9 mouse cellular contexts compared by ENCODE assay signal in genomic region chr19:56724126-56724597, GRCm38 (mm10). TPM values are rescaled to one million over a fixed set of nuclear protein-coding genes. Genes with fewer than 3 reads are reported as not detected.
DNase-seq lines count a peak whose midpoint lies in the region; ATAC-seq and TF ChIP-seq lines count a peak whose summit lies in the region.
"Had no signal": no experiment of that assay in that cellular context is flagged by ENCODE, and none has a peak within 500 bp of the region (broad histone marks: within the 10 kb centered on the region; RNA-seq: fewer than 3 reads in every experiment).

No protein-coding gene starts in this region.

- no peaks in the 10 kb centered on the region for H3K9me3 ChIP-seq in liver, embryonic 11.5 days (ENCODE audit: control insufficient read depth, low read length)
- H3K9me3 ChIP-seq in heart, embryonic 13.5 days: no peaks in the 10 kb centered on the region
- no peaks in the 10 kb centered on the region for H3K9me3 ChIP-seq in midbrain, postnatal 0 days (ENCODE audit: low read length)

- H3K4me1 ChIP-seq in liver, embryonic 11.5 days (replicated peaks; ENCODE audit: control insufficient read depth, insufficient read depth, low read length): peaks cover 13% of the 10 kb centered on the region
- peaks cover 75% of the 10 kb centered on the region for H3K4me1 ChIP-seq in heart, embryonic 13.5 days
- H3K4me1 ChIP-seq in midbrain, postnatal 0 days (ENCODE audit: insufficient read depth, low read length): no peaks in the 10 kb centered on the region

- ATAC-seq in liver, embryonic 11.5 days (replicated peaks; ENCODE audit: low FRiP score): no peak
- no peak for ATAC-seq in heart, embryonic 13.5 days (ENCODE audit: extremely low read depth, insufficient number of reproducible peaks, low FRiP score, low TSS enrichment)
- no peak for ATAC-seq in midbrain, postnatal 0 days (ENCODE audit: low FRiP score)
- no peak for ATAC-seq in frontal cortex, adult (ENCODE audit: low TSS enrichment)

- 7% methylated on average over 13 of the region's 13 CpGs for WGBS in liver, embryonic 11.5 days
- WGBS in heart, embryonic 13.5 days: 4% methylated on average over 12 of the region's 13 CpGs
- WGBS in midbrain, postnatal 0 days: 9% methylated on average over 12 of the region's 13 CpGs

- peak overlapping the region; percentile 75 for H3K4me2 ChIP-seq in liver, embryonic 11.5 days
- H3K4me2 ChIP-seq in heart, embryonic 13.5 days: peak overlapping the region; percentile 93
- peak overlapping the region; percentile 96 for H3K4me2 ChIP-seq in midbrain, postnatal 0 days (ENCODE audit: low read depth, low read length, poor library complexity, severe bottlenecking)

- H3K36me3 ChIP-seq in liver, embryonic 11.5 days (ENCODE audit: control insufficient read depth, insufficient read depth, low read length): no peaks in the 10 kb centered on the region
- no peaks in the 10 kb centered on the region; the same call in 1 of the 2 replicates for H3K36me3 ChIP-seq in heart, embryonic 13.5 days
- no peaks in the 10 kb centered on the region for H3K36me3 ChIP-seq in midbrain, postnatal 0 days (ENCODE audit: insufficient read depth, low read length)

- intact Hi-C loops in left cerebral cortex, postnatal 10 days (cut with DNase I): loop anchor here (5.0 kb wide), 3 partner anchors 48 to 302 kb away; no protein-coding TSS in a partner anchor

- H3K27me3 ChIP-seq in liver, embryonic 11.5 days (replicated peaks; ENCODE audit: control insufficient read depth, insufficient read depth, low read length): peaks cover 77% of the 10 kb centered on the region
- peaks cover 49% of the 10 kb centered on the region for H3K27me3 ChIP-seq in heart, embryonic 13.5 days (replicated peaks)
- H3K27me3 ChIP-seq in midbrain, postnatal 0 days (ENCODE audit: insufficient read depth, low read length): peaks cover 30% of the 10 kb centered on the region

- no peak overlapping the region for H3K9ac ChIP-seq in liver, embryonic 11.5 days (ENCODE audit: low read depth, low read length)
- peak overlapping the region; percentile 92 for H3K9ac ChIP-seq in heart, embryonic 13.5 days
- H3K9ac ChIP-seq in midbrain, postnatal 0 days (replicated peaks; ENCODE audit: low read length, poor library complexity, severe bottlenecking): no peak overlapping the region

- H3K4me3 ChIP-seq in liver, embryonic 11.5 days (ENCODE audit: low read depth, low read length): peak overlapping the region; percentile 52
- peak overlapping the region; percentile 77 for H3K4me3 ChIP-seq in heart, embryonic 13.5 days
- H3K4me3 ChIP-seq in midbrain, postnatal 0 days (ENCODE audit: low read depth, low read length): peak overlapping the region; percentile 58

- H3K27ac ChIP-seq in liver, embryonic 11.5 days (ENCODE audit: low read depth, low read length): no peak overlapping the region
- peak overlapping the region; percentile 64 for H3K27ac ChIP-seq in heart, embryonic 13.5 days (replicated peaks)
- no peak overlapping the region for H3K27ac ChIP-seq in midbrain, postnatal 0 days (ENCODE audit: low read depth, low read length)

- no peak for TF ChIP-seq CTCF in midbrain, postnatal 0 days (IDR thresholded peaks at IDR 0.05)

- no peak for DNase-seq in liver, embryonic 11.5 days (ENCODE audit: low spot score)
- DNase-seq in liver: no peak
- DNase-seq in kidney, postnatal 4 days: peak; percentile 32 to 48
- no peak for DNase-seq in midbrain, postnatal 0 days (ENCODE audit: low spot score)
- no peak for DNase-seq in left cerebral cortex, postnatal 10 days (ENCODE audit: extremely low spot score in 1 of 2, low spot score in 2 of 2)
- DNase-seq in right cerebral cortex, postnatal 4 days: no peak

RNA-seq across cellular contexts. Expression of gene Adrb1, which starts 2.2 kb away (rescaled TPM):
- polyA plus RNA-seq in liver, embryonic 11.5 days (2014; fragmentation: Nextera tagmentation; extraction: Ambion mirVana): 0.34 and 0.35 TPM in 2 replicates
- 2.9 and 3.0 TPM in 2 replicates for polyA plus RNA-seq in heart, embryonic 13.5 days (2015; fragmentation: Nextera tagmentation; extraction: Ambion mirVana)
- 5.1 and 7.6 TPM in 2 replicates for total RNA-seq in midbrain, postnatal 0 days (2014; rRNA removed)
- polyA plus RNA-seq in midbrain, postnatal 0 days (2015; fragmentation: Nextera tagmentation; extraction: Ambion mirVana): 2.0 and 2.9 TPM in 2 replicates
- 10 to 100 TPM; 23.4 to 26.9 TPM for total RNA-seq in left cerebral cortex, postnatal 10 days (2021)
- total RNA-seq: hematopoietic stem cell, adult 5-6 weeks had no signal

Comparison
In these comparisons a context has a peak if more than half of its experiments do, and no peak if none do; other contexts are left out.
1. DNase-seq: peak in kidney, postnatal 4 days (2 of 2); none in liver, embryonic 11.5 days (single experiment), liver (single experiment), midbrain, postnatal 0 days (single experiment), left cerebral cortex, postnatal 10 days (0 of 2) and right cerebral cortex, postnatal 4 days (single experiment).
2. Peak in every context shown above with its lines, with median percentiles within 50 percentile points of each other: H3K4me2 ChIP-seq and H3K4me3 ChIP-seq.